Mouse (Mus musculus) thymus, postnatal 0 days (tissue): Measurements from ENCODE around the gene B3gntl1. TPM values are rescaled to one million over a fixed set of nuclear protein-coding genes. Genes with fewer than 3 reads are reported as not detected.

ENCODE experiments used
- DNase-seq: peaks from one replicate; pipeline ENCODE4 v3.0.0-alpha.2; 2015; ENCODE audit warnings: low spot score
- polyA plus RNA-seq: library from polyadenylated mRNA; unstranded; fragments of >200 nt; fragmentation: Nextera tagmentation; extraction: Ambion mirVana; gene quantifications from 2 replicates; pipeline ENCODE4 v1.2.1, GENCODE M21; 2015

Gene B3gntl1
- polyA plus RNA-seq, result 3.7 and 4.4 TPM in 2 replicates

DNA sequence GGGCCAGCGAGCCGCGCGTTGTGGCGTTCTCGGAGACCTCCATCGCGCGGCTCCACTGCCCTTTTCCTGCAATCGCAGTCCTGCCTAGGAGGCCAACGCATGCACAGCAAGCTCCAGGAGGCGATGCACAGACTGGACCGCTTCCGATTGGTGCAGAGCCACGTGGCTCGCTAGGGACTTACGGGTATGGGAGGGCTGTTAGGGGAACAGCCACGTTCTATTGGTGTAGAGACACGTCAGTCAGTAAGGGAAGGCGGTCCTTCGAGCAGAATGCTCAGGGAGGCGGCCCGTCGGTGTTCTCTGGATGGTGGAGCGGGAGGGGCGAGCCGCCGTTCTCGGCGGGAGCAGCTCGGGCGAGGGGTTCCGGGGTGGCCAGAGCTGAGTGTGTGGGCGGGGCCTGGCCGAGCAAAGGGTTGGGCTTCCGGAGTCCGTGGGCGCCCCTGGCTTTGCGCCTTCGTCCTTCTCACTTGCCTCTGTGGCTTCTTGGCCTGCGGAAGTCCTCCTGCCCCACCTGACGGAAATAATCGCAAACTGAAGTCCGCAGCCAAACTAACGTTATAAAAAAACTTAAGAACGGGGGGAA is at the start of gene B3gntl1:
TSS of gene B3gntl1 (minus strand) at position 164 of the 583 bp plus-strand sequence.
- DNase-seq, result peak; percentile 99

GRCm38 (mm10) chr11:121722434-121722833 is 49.5 kb upstream of the B3gntl1 start:
- no peak for DNase-seq

DNA sequence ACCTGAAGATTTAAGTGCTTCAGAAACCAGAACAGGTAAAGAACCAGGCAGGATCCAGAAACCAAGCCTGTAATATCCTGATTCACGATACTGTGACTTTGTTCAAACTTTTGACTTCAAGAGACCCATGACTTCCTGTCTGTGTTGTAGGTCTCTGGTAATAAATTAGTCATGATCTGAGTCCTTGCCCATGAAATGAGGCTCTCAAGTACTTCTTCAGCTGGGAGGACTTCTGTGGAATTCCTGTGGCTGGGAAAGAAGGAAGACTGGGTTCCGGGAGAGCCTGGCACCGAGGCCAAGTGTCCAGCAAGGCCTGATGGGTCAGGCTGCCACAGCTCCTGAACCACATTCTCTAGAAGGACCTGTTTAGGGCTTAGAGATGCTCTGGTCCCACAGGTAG is 47.8 kb upstream of the B3gntl1 start:
- DNase-seq, result no peak

DNA sequence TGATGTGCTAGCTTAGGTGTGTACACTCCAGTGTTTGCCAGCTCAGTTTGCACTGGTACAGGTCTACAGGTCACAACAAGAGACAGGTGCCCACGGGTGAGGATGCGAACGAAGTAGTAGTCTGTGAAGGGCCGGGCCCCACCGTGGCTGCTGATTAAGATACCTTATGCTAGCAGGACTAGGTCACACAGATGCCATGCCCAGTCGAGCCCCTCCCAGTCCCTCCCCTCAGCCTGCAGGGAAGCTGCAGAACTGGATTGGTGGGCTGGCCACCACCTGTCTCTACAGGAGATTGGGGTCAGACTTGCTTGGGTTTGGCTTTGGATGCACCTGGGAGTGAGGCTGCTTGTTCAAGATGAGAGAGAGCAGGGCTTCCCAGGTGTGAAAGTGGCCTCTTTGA is 44.8 kb upstream of the B3gntl1 start:
- DNase-seq, result no peak

DNA sequence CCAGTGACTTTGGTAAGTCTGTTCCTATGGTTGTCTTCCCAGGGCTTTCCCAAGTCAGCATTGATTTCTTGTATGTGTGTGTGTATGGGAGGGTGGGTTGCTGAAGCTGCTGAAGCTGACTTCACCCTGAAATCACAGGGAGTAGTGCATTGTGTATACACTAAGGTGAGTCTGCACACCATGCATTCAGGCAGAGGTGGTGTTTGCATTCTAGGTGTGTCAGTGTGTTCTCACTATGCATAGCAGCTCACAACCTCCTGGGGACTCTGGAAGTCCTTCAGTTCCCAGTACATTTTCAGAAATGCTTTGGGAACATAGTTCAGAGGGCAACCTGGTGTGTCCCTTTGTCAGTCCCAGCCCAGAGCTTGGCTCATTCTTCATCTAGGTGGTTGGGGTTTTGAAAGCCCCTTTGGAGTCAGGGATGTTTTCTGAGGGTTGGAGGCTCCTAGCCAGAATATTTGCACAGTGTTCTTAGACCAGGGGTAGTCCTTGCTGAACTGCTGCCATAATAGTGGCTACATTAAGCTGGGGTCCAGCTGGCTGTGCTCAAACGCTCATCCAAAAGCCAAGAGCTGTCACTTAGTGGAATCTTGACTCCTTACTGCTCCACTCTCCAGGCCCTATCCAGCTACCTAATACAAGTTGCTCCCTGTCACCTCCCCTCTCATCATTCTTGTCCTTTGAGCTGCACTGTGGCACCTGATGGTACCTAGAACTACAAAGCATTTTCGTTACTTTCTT is 42.0 kb upstream of the B3gntl1 start:
- no peak for DNase-seq

GRCm38 (mm10) chr11:121713569-121713968 is 40.6 kb upstream of the B3gntl1 start:
- DNase-seq, result no peak

DNA sequence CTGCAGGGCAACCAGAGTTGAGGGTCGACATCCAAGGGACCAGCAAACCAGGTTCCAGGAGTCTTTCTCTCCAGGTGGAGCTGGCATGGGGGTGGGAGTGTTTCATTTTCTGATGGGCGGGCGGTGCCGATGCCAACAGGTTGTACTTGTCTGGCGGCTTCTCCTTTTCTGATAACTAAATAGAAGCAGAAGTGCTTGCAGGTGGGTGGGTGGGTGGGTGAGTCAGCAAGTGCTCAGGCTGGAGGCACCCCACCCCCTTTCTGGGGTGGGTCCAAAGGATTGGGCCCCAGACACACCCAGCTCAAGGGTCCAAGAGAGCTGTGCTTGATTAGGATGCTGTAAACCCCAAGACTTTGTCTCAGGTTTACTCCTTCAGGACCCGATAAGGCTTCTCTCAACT is 40.0 kb upstream of the B3gntl1 start:
- no peak for DNase-seq

DNA sequence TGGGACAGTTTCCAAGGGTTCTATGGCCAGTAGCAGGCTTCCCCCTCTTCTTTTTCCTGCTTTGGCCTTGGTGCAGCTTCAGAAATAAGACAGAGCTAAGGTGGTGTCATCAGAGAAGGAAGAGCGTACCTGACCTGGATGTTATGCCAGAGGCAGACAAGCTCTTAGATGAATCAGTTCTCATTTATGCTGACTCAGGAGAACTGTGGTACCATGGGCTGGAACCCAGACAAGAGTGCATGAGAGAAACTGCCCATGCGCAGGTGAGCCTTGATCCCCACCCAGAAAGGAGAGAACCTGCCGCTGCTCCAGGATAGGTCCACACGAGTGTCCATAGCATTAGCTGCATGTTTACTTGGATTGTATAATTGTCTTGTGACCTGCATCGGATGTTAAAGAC is 37.3 kb upstream of the B3gntl1 start:
- no peak for DNase-seq

GRCm38 (mm10) chr11:121709278-121709677 is 36.3 kb upstream of the B3gntl1 start:
- DNase-seq, result no peak

GRCm38 (mm10) chr11:121706521-121707005 is 33.6 kb upstream of the B3gntl1 start:
- DNase-seq, result peak; percentile 93

DNA sequence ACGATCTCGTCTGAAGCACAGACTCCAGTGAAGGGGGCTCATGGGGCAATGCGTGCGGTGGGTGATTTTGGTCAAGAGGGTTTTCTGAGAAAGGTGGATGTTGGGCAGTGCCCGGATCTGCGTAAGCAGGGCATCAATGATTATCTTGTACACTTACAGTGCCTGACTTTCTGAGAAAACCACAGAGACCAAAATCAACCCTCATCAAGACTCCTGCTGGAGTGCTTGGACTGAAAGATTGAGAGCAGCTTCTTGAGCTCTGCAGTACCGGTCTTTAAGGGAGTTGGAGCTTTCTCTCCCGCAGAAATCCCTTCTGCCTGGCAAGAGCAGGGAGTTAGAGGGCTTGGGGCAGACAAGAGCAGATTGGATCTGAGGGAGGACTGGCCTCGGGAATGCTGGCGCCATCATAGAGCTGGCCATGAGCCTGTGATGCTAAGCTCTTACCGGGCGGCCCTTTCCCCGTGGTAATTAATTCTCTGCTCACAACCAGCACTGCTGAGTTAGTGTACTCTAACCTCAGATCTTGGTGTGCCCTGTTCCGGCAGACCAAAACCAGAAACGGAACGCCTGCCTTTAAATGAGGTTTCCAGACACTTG is 30.8 kb upstream of the B3gntl1 start:
- no peak for DNase-seq

DNA sequence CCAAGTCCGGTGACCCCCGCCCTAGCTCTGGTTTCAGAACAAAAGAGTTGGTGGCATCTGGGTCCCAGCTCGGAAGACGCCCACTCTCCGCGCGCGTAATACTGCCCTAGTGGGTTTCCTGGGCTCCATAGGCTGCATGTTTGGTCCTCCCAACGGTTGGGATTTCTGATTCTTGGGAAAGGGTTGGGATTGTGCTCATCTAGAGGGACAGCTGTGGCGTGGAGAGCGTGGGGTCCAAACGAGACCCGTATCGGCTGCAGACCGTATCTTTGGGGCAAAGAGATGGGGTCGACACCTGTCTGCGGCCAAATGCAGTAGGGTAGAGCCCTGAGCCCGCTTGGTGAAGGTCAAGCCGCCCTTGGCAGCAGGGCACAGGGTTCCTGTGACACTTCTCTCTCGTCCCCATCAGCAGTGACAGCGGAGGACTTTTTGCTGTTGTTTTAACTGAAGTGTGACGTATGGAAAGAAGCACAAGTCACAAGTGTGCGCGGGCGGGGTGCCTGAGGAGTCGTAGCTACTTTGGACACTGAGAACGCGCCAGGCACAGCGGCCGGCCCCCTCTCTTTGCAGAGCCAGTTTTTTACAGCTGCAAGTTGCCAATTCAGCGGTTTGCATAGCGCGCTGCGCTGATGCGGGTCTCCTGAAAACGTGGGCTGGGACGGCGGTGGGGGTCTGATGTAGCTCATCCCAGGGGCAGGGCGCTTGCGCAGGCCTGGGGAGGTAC is 30.1 kb upstream of the B3gntl1 start:
- DNase-seq, result peak; percentile 37

DNA sequence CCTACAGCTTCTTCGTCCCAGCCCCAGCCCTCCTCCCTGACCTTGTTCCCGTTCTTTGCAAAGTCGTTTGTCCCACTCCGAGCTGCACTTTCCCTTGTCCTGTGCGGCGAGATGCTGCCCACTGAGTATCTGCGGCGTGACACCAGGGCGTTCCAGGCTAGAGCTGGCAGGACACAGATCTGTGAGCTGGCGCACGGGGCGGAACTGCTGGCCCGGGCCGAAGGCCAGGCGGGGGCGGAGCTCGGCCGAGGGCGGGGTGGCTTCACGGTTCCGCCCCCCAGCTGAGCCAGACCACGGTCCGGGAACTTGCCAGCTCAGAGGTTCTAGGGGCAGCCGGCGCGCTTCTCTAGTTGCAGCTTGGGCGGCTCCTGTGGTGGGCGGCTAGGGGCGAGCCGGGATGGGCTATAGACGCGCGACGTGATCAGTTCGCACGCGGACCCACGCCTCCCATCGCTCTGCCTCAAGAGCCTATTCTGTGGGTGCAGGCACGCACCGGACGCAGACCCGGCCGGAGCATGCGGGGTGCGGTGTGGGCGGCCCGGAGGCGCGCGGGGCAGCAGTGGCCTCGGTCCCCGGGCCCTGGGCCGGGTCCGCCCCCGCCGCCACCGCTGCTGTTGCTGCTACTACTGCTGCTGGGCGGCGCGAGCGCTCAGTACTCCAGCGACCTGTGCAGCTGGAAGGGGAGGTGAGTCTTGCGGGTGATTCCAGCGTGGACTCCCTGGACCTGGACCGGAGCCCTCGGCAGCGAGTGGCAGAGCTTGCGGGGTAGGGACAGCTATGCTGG is 29.4 kb upstream of the B3gntl1 start:
- no peak for DNase-seq

- DNase-seq, result no peak
Measured at GRCm38 (mm10) chr11:121701244-121701643, 28.3 kb upstream of the B3gntl1 start, which contains the start of gene Metrnl. Metrnl (plus strand) TSS chr11:121701544.

- DNase-seq, result no peak
Measured at GRCm38 (mm10) chr11:121698381-121698955, 25.5 kb upstream of the B3gntl1 start.

DNA sequence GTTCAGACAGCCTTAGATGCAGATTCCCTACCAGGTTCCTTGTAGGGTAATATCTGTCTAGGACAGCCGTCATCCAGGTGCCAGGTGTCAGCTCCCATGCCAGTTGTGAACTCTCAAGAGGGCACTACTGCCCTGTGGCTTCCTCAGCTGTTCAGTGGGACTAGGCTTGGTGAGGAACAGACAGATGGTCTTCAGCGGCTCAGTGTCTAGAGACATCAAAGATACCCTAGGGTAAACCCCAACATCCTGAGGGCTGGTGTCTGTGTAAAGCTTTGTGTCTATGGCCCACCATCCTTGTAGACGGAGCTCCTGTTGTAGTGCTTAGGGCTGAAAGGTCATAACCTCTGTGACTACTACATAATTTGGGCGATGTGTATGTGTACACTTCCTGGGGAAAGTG is 24.3 kb upstream of the B3gntl1 start:
- DNase-seq, result peak; percentile 61

DNA sequence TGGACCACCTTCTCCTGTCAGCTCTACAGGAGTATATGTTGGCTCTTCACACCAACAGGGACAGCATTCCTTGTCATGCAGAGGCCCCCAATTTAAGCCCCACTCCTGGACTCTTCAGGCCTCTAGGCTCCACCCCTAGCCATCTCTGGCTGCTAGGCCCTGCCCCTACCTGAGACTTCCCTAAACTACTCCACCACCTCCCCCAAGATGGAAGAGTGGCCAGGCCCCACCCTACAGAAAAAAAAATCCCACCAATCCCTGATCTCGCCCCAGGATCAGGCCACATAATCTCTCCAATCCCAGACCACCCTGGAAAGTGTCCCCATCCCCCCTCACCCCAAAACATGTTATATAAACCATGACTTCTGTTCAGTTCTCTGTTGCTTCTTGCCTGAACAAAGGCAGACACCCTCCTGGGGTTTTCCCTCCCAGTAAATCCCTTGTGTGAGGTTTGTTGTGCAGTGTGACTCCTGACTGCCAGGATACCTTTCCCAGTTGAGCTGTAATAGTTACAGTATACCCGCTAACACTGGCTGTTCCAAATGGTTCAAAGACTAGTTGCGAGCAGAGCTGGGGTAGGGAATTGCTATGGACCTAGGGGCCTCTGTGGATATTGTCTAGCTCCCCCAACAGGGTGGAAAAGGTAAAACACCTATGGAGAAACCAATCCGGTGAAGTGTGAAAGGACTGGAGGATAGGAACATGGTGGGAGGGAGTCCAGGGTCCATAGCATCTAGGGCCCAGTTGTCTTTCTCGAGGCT is 22.5 kb upstream of the B3gntl1 start:
- DNase-seq, result no peak

- peak; percentile 35 for DNase-seq
Measured at GRCm38 (mm10) chr11:121688024-121688423, 15.1 kb upstream of the B3gntl1 start.

DNA sequence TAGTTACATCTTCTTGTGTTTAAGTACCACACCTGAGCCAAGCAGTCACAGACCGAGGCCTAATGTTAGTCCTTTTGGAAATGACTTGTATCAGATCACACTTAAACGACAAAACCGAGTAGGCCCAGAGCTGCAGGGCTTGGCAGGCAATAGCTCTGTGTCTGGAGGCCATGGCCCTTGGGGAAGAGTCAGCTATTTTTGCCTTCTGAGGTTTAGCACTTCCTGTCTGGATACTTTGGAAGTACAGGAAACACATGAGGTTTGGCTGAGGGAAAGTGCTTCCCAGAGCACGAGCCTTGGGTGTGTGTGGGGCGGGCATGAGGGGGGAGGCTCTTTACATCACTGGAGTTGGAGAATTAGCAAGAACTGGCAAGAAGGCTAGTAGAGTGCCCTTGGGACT is 13.7 kb upstream of the B3gntl1 start:
- DNase-seq, result no peak

- DNase-seq, result no peak
Measured at GRCm38 (mm10) chr11:121686091-121686490, 13.1 kb upstream of the B3gntl1 start.
